Mouse (Mus musculus): ENCODE results near the gene Nuak2. TPM values are rescaled to one million over a fixed set of nuclear protein-coding genes. Genes with fewer than 3 reads are reported as not detected.

The Nuak2 gene
- polyA plus RNA-seq, 1 experiment from 2014 or later = 1.2 TPM

DNA sequence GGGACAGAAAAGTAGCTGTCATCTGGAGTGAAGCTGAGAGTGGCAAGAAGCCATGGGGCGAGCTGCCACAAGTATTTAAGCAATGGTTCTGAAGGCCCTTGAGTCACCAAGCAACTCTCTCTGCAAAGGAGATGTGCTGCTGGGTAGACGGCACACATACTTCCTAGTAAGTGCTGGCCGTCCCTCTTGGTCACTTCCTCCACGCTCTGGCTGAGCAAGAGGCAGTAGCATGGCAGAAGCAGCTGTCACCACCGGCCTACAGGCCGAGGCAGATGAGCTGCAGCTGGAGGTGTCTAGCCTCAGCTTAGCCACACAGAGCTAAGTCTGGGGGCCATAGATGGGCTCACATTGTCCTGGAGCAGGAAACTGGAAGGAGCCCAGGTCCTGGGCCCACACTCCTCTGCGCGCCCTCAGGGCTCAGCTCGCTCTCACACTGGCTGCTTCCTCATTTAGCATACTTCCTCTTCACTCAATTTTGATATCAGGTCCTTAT lies 54.8 kb downstream of the Nuak2 start:
- no peak for ATAC-seq (replicated peaks; ENCODE audit: low FRiP score)
- DNase-seq (ENCODE audit: low spot score) = no peak

GRCm38 (mm10) chr1:132371298-132372081 lies 55.6 kb downstream of the Nuak2 start:
- 72% methylated on average over 8 of the region's 8 CpGs for WGBS
- Histone ChIP-seq H3K9me3 (ENCODE audit: control insufficient read depth, low read length) (no peaks in the 10 kb centered on the region), H3K4me3 (ENCODE audit: low read depth, low read length) (no peak overlapping the region), H3K27ac (ENCODE audit: low read depth, low read length) (peak overlapping the region; percentile 62), H3K36me3 (ENCODE audit: control insufficient read depth, insufficient read depth, low read length) (peaks cover 8% of the 10 kb centered on the region; the same call in 1 of the 2 replicates), H3K4me1 (replicated peaks; ENCODE audit: control insufficient read depth, insufficient read depth, low read length) (peaks cover 75% of the 10 kb centered on the region), H3K4me2 (no peak overlapping the region), H3K27me3 (replicated peaks; ENCODE audit: control insufficient read depth, insufficient read depth, low read length) (no peaks in the 10 kb centered on the region), H3K9ac (ENCODE audit: low read depth, low read length) (peak overlapping the region; percentile 51)
- DNase-seq (ENCODE audit: low spot score) (no peak), ATAC-seq (replicated peaks; ENCODE audit: low FRiP score) (no peak)

More for the DNA sequence above, 54.8 kb downstream of the Nuak2 start:
- Histone ChIP-seq H3K4me2 (no peak overlapping the region), H3K27me3 (replicated peaks; ENCODE audit: control insufficient read depth, insufficient read depth, low read length) (no peaks in the 10 kb centered on the region), H3K9ac (ENCODE audit: low read depth, low read length) (no peak overlapping the region), H3K4me3 (ENCODE audit: low read depth, low read length) (no peak overlapping the region), H3K36me3 (ENCODE audit: control insufficient read depth, insufficient read depth, low read length) (peaks cover 8% of the 10 kb centered on the region; the same call in 1 of the 2 replicates), H3K9me3 (ENCODE audit: control insufficient read depth, low read length) (no peaks in the 10 kb centered on the region), H3K27ac (ENCODE audit: low read depth, low read length) (peak overlapping the region; percentile 6; the same call in 1 of the 2 replicates), H3K4me1 (replicated peaks; ENCODE audit: control insufficient read depth, insufficient read depth, low read length) (peaks cover 72% of the 10 kb centered on the region)
- WGBS = 69% methylated on average over 9 of the region's 9 CpGs

GRCm38 (mm10) chr1:132372354-132372753 lies 56.4 kb downstream of the Nuak2 start:
- Histone ChIP-seq H3K36me3 (ENCODE audit: control insufficient read depth, insufficient read depth, low read length) (peaks cover 8% of the 10 kb centered on the region; the same call in 1 of the 2 replicates), H3K4me3 (ENCODE audit: low read depth, low read length) (no peak overlapping the region), H3K9ac (ENCODE audit: low read depth, low read length) (peak overlapping the region; percentile 51; the same call in 1 of the 2 replicates), H3K9me3 (ENCODE audit: control insufficient read depth, low read length) (no peaks in the 10 kb centered on the region), H3K4me2 (no peak overlapping the region), H3K27me3 (replicated peaks; ENCODE audit: control insufficient read depth, insufficient read depth, low read length) (no peaks in the 10 kb centered on the region), H3K4me1 (replicated peaks; ENCODE audit: control insufficient read depth, insufficient read depth, low read length) (peaks cover 81% of the 10 kb centered on the region), H3K27ac (ENCODE audit: low read depth, low read length) (peak overlapping the region; percentile 45)
- ATAC-seq (replicated peaks; ENCODE audit: low FRiP score) (no peak), DNase-seq (ENCODE audit: low spot score) (no peak)
- WGBS = 87% methylated on average over 5 of the region's 5 CpGs

DNA sequence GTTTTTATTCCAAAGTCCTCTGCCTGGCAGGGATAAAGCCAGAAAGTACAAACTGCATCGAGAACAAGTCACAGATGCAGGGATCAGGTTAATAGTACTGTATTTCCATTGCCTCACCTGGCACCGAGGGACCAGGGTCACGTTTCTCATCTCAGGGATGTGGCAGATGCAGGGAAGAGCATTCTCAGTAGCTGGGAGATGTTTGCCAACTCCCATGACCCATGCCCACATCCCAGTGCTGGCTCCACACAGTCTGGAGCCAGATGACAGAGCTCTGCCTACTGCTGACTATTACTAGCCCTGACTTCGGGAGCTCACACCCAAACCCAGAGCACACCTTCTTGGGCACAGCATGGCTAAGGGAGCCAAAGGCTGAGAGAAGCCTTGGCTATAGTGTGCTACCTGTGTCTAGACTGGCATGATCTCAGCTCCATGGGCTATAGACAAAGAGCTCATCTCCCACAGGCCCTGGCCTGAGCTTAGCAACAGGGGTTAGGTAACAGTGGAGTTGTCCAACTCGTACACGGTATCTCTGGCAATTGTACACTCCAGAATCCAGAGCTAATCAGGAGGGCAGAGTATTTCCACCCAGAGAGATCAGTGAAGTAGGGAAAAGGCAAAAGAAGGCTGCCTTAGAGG lies 57.1 kb downstream of the Nuak2 start:
- WGBS = 84% methylated on average over 6 of the region's 6 CpGs
- H3K9ac ChIP-seq (ENCODE audit: low read depth, low read length) = peak overlapping the region; percentile 43
- no peak for ATAC-seq (replicated peaks; ENCODE audit: low FRiP score)
- peak overlapping the region; percentile 8 for H3K4me2 ChIP-seq
- H3K36me3 ChIP-seq (ENCODE audit: control insufficient read depth, insufficient read depth, low read length) = peaks cover 8% of the 10 kb centered on the region; the same call in 1 of the 2 replicates
- peaks cover 85% of the 10 kb centered on the region for H3K4me1 ChIP-seq (replicated peaks; ENCODE audit: control insufficient read depth, insufficient read depth, low read length)
- H3K27me3 ChIP-seq (replicated peaks; ENCODE audit: control insufficient read depth, insufficient read depth, low read length) = no peaks in the 10 kb centered on the region
- no peak for DNase-seq (ENCODE audit: low spot score)
- H3K4me3 ChIP-seq (ENCODE audit: low read depth, low read length) = no peak overlapping the region
- H3K9me3 ChIP-seq (ENCODE audit: control insufficient read depth, low read length) = no peaks in the 10 kb centered on the region
- H3K27ac ChIP-seq (ENCODE audit: low read depth, low read length) = peak overlapping the region; percentile 56

- Histone ChIP-seq H3K9me3 (ENCODE audit: control insufficient read depth, low read length) (no peaks in the 10 kb centered on the region), H3K4me3 (ENCODE audit: low read depth, low read length) (no peak overlapping the region), H3K4me1 (replicated peaks; ENCODE audit: control insufficient read depth, insufficient read depth, low read length) (peaks cover 88% of the 10 kb centered on the region), H3K27ac (ENCODE audit: low read depth, low read length) (peak overlapping the region; percentile 88), H3K9ac (ENCODE audit: low read depth, low read length) (peak overlapping the region; percentile 44), H3K36me3 (ENCODE audit: control insufficient read depth, insufficient read depth, low read length) (peaks cover 8% of the 10 kb centered on the region; the same call in 1 of the 2 replicates), H3K4me2 (peak overlapping the region; percentile 56), H3K27me3 (replicated peaks; ENCODE audit: control insufficient read depth, insufficient read depth, low read length) (no peaks in the 10 kb centered on the region)
- ATAC-seq (replicated peaks; ENCODE audit: low FRiP score) = peak; percentile 84
- WGBS = 20% methylated on average over 5 of the region's 5 CpGs
- DNase-seq (ENCODE audit: low spot score) = no peak
These were observed 58.4 kb downstream of the Nuak2 start for GRCm38 (mm10) chr1:132374140-132374872.

DNA sequence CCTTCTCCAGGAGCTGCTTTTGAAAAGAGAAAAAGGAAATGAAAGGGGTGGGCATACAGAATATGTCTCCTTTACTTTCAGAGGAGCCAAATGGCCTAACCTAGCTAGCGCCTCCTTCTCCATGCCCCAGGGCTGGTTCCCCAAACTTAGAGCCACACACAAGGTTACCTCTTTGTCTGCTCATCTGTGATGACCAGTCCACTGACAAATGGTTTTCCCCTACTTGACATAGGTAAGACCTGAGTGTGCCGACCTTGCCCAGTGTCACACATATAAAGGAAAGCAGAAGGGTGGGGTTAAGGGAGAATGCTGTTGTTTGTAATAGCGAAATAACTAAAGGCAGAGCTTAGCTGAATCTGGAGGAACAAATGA lies 58.9 kb downstream of the Nuak2 start:
- WGBS = 61% methylated on average over 3 of the region's 3 CpGs
- Histone ChIP-seq H3K36me3 (ENCODE audit: control insufficient read depth, insufficient read depth, low read length) (peaks cover 8% of the 10 kb centered on the region; the same call in 1 of the 2 replicates), H3K27ac (ENCODE audit: low read depth, low read length) (peak overlapping the region; percentile 88), H3K27me3 (replicated peaks; ENCODE audit: control insufficient read depth, insufficient read depth, low read length) (no peaks in the 10 kb centered on the region), H3K9ac (ENCODE audit: low read depth, low read length) (0 out of 2 replicates have a peak overlapping the region, but pooled peaks have one; percentile 21), H3K9me3 (ENCODE audit: control insufficient read depth, low read length) (no peaks in the 10 kb centered on the region), H3K4me2 (peak overlapping the region; percentile 56), H3K4me1 (replicated peaks; ENCODE audit: control insufficient read depth, insufficient read depth, low read length) (peaks cover 90% of the 10 kb centered on the region), H3K4me3 (ENCODE audit: low read depth, low read length) (0 out of 2 replicates have a peak overlapping the region, but pooled peaks have one; percentile 0)
- ATAC-seq (replicated peaks; ENCODE audit: low FRiP score) = no peak
- DNase-seq (ENCODE audit: low spot score) = no peak

DNA sequence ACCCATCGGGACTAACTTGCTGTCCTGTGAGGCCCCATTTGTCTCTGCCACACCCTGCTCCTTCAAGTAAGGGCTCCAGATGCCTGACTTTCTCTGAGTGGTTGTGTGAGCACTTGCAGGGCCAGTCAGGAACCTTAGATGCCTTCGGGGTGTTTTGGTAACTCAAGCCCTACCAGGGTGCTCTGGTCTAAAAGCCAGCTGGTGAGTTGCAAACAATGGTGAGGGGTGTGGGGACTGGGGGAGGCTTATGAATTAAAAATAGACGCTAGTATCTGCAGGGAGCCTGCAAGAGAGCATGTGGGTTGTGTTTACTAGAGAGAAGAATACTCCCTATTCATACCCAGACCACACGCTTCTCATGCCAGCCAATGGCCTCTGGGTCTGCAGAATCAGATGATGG lies 59.3 kb downstream of the Nuak2 start:
- Histone ChIP-seq H3K9me3 (ENCODE audit: control insufficient read depth, low read length) (no peaks in the 10 kb centered on the region), H3K4me2 (peak overlapping the region; percentile 56), H3K4me1 (replicated peaks; ENCODE audit: control insufficient read depth, insufficient read depth, low read length) (peaks cover 92% of the 10 kb centered on the region), H3K27ac (ENCODE audit: low read depth, low read length) (peak overlapping the region; percentile 88), H3K36me3 (ENCODE audit: control insufficient read depth, insufficient read depth, low read length) (peaks cover 9% of the 10 kb centered on the region), H3K9ac (ENCODE audit: low read depth, low read length) (no peak overlapping the region), H3K4me3 (ENCODE audit: low read depth, low read length) (0 out of 2 replicates have a peak overlapping the region, but pooled peaks have one; percentile 0), H3K27me3 (replicated peaks; ENCODE audit: control insufficient read depth, insufficient read depth, low read length) (no peaks in the 10 kb centered on the region)
- DNase-seq (ENCODE audit: low spot score) (no peak), ATAC-seq (replicated peaks; ENCODE audit: low FRiP score) (0 out of 2 replicates have a peak, but pooled peaks have one; percentile 32)
- 46% methylated on average over 4 of the region's 4 CpGs for WGBS
